Mouse (Mus musculus) forebrain, embryonic 16.5 days (tissue): ENCODE data around the gene Cdhr3. TPM values are rescaled to one million over a fixed set of nuclear protein-coding genes. Genes with fewer than 3 reads are reported as not detected.

ENCODE experiments used
- ATAC-seq: fragments of 200-750 bp; cut with Nextera tagmentation; 2 replicates; pipeline ENCODE4 v1.8.0; 2017; ENCODE audit warnings: mild to moderate bottlenecking, moderate library complexity
- H3K27ac ChIP-seq: fragments of 300-500 bp; sonication (generic); 2 replicates; pipeline ENCODE4 v1.5.1; 2014; ENCODE audit warnings: low read length, control low read depth
- H3K27me3 ChIP-seq: fragments of 300-500 bp; sonication (generic); replicated peaks from 2 replicates; pipeline ENCODE4 v1.6.1; 2014; ENCODE audit warnings: low read length; ENCODE audit not compliant: control insufficient read depth, insufficient read depth
- H3K36me3 ChIP-seq: fragments of 300-500 bp; sonication (generic); 2 replicates; pipeline ENCODE4 v1.6.1; 2014; ENCODE audit not compliant: control insufficient read depth, insufficient read depth
- H3K4me1 ChIP-seq: fragments of 300-500 bp; sonication (generic); replicated peaks from 2 replicates; pipeline ENCODE4 v1.6.1; 2014; ENCODE audit warnings: low read length; ENCODE audit not compliant: control insufficient read depth, insufficient read depth
- H3K4me2 ChIP-seq: fragments of 300-500 bp; sonication (generic); 2 replicates; pipeline ENCODE4 v1.6.1; 2014; ENCODE audit warnings: mild to moderate bottlenecking, low read length, control low read depth
- H3K4me3 ChIP-seq: fragments of 300-500 bp; sonication (generic); replicated peaks from 2 replicates; pipeline ENCODE4 v1.5.1; 2014; ENCODE audit warnings: mild to moderate bottlenecking, low read length, control low read depth
- H3K9ac ChIP-seq: fragments of 300-500 bp; sonication (generic); replicated peaks from 2 replicates; pipeline ENCODE4 v1.6.1; 2014; ENCODE audit warnings: low read depth, low read length, control low read depth
- H3K9me3 ChIP-seq: fragments of 300-500 bp; sonication (generic); 2 replicates; pipeline ENCODE4 v1.6.1; 2016; ENCODE audit warnings: low read length; ENCODE audit not compliant: control insufficient read depth
- WGBS: fragments of 180-500 bp; shearing (Covaris S2); extraction: QIAGEN DNeasy Blood & Tissue Kit; methylation state at CpG from one replicate; pipeline ENCODE4 v1.1.7; 2014; 5-methylcytosine and 5-hydroxymethylcytosine counted together
- polyA plus RNA-seq: library from polyadenylated mRNA; unstranded; fragments of >200 nt; fragmentation: Nextera tagmentation; extraction: Ambion mirVana; gene quantifications from 2 replicates; pipeline ENCODE4 v1.2.1, GENCODE M21; 2015

Cdhr3 gene
- polyA plus RNA-seq, 1 experiment from 2014 or later: 0.48 TPM

GRCm38 (mm10) chr12:33086151-33086550 lies 6.5 kb downstream of the Cdhr3 start:
- H3K4me3 ChIP-seq: no peak overlapping the region
- H3K9me3 ChIP-seq: no peaks in the 10 kb centered on the region
- peak; percentile 71 for ATAC-seq
- H3K27ac ChIP-seq: no peak overlapping the region
- no peaks in the 10 kb centered on the region for H3K27me3 ChIP-seq
- H3K4me2 ChIP-seq: no peak overlapping the region
- H3K9ac ChIP-seq: no peak overlapping the region
- peaks cover 4% of the 10 kb centered on the region; the same call in 1 of the 2 replicates for H3K4me1 ChIP-seq
- 7% methylated on average over 5 of the region's 5 CpGs for WGBS
- no peaks in the 10 kb centered on the region for H3K36me3 ChIP-seq

GRCm38 (mm10) chr12:33084683-33085082 lies 8.0 kb downstream of the Cdhr3 start:
- 61% methylated on average over 2 of the region's 2 CpGs for whole genome bisulfite sequencing
- Histone ChIP-seq H3K4me1 (peaks cover 4% of the 10 kb centered on the region; the same call in 1 of the 2 replicates), H3K4me3 (no peak overlapping the region), H3K9ac (no peak overlapping the region), H3K27ac (no peak overlapping the region), H3K27me3 (no peaks in the 10 kb centered on the region), H3K9me3 (no peaks in the 10 kb centered on the region), H3K4me2 (no peak overlapping the region), H3K36me3 (no peaks in the 10 kb centered on the region)
- ATAC-seq: no peak

DNA sequence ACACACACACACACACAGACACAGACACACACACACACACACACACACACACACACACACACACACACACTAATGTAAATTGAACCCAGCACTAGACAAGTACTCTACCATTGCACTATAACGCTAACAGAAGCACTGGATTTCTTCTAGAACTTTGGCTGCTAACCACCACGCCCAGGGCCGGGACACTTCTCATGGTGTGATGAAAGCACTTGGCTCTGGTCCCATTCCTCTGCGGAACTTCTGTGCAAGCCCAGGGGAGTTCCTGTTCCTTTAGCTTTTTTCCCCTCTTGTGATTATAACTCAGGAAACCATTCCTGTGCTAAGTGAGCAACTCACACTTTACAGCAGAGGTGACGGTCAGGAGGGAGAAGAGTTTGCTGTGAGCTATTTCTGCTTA lies 9.3 kb downstream of the Cdhr3 start:
- Histone ChIP-seq H3K9me3 (no peaks in the 10 kb centered on the region), H3K9ac (no peak overlapping the region), H3K4me1 (peaks cover 4% of the 10 kb centered on the region; the same call in 1 of the 2 replicates), H3K4me3 (no peak overlapping the region), H3K4me2 (no peak overlapping the region), H3K36me3 (no peaks in the 10 kb centered on the region), H3K27ac (no peak overlapping the region), H3K27me3 (no peaks in the 10 kb centered on the region)
- WGBS: 38% methylated on average over 5 of the region's 5 CpGs
- ATAC-seq: no peak; the same call in 1 of the 2 replicates

DNA sequence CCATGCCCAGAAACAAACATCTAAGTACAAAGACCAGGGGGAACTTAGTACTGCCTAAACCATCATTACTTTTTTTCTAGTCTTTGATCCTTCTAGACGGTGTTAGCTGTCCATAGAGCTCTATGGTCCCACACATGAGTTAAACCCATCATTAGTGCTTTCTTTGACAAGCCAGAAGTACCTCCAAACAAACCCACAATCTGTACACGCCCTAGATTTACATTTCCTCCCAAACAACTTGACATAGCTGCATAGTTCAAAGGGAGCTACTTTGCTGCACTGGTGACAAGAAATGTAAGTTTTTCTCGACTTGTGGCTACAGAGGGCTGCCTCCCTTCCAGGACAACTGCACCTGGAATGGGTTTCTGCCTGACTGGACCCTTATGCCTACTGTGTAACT lies 16.4 kb downstream of the Cdhr3 start:
- 61% methylated on average over 3 of the region's 3 CpGs for WGBS
- no peaks in the 10 kb centered on the region for H3K36me3 ChIP-seq
- ATAC-seq: no peak
- H3K27ac ChIP-seq: no peak overlapping the region
- no peaks in the 10 kb centered on the region for H3K27me3 ChIP-seq
- H3K9me3 ChIP-seq: peaks cover 5% of the 10 kb centered on the region; the same call in 1 of the 2 replicates
- no peak overlapping the region for H3K4me2 ChIP-seq
- no peak overlapping the region for H3K9ac ChIP-seq
- H3K4me3 ChIP-seq: no peak overlapping the region
- H3K4me1 ChIP-seq: peaks cover 15% of the 10 kb centered on the region

DNA sequence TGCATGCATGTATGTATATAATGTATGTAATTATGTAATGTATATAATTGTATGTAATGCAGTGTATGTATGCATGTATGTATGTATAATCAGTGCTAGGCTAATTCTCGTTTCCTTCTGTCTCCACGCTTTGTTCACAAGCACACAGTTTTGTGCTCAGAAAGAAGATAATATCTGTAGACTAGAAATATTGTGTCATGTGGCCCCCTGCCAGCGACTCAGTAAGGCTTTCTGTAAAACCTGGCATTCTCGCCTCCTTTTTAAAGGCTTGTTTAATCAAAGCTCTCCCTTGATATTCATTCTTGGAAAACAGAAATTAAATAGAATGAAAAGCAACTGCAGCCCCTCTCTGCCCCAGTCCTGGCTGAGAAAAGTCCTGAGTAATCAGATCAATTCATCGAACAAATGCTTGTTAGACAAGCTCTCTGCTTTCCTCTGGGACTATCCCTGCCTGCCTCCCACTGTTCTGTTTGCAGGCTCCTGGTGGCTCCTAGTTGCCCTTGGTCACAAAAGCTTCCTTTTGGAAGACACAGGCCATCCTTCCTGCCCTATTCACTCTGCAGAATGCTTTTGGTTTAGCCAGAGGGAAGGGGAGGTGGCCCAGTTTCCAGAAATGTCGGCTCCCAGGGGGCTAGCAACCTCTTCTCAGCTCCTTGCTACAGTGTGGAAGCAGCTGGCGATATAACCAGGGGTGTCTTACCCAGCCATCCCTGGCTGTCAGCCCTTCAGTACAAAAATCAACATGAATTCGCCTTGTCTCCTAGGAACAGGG lies 20.6 kb downstream of the Cdhr3 start:
- Histone ChIP-seq H3K36me3 (no peaks in the 10 kb centered on the region), H3K9me3 (peaks cover 2% of the 10 kb centered on the region; the same call in 1 of the 2 replicates), H3K27ac (peak overlapping the region; percentile 41), H3K4me2 (no peak overlapping the region), H3K4me1 (peaks cover 16% of the 10 kb centered on the region), H3K9ac (peak overlapping the region; percentile 1; the same call in 1 of the 2 replicates), H3K4me3 (no peak overlapping the region), H3K27me3 (no peaks in the 10 kb centered on the region)
- 9% methylated on average over 8 of the region's 8 CpGs for WGBS
- ATAC-seq: peak; percentile 80

DNA sequence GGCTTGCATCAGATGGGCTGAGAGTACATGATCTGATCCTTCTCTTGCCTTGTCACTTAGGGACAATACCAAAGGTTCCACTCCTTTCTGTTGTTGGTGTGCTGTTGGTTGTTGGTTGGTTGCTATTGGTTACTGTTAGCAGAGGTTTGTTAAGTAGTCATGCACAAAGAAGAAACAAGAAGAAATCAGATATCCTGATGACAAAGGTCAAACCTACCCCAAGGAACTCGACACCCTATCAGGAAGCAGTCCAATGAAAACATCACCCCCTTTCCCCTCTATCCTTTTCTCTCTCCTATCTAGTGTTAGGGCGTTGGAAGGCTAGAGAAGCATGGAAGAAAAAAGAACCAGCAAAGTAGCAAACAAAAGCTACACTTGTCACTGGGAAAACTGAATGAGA lies 23.7 kb downstream of the Cdhr3 start:
- WGBS: 81% methylated on average over 2 of the region's 2 CpGs
- no peaks in the 10 kb centered on the region for H3K36me3 ChIP-seq
- H3K9ac ChIP-seq: no peak overlapping the region
- H3K9me3 ChIP-seq: no peaks in the 10 kb centered on the region
- no peak for ATAC-seq
- peaks cover 18% of the 10 kb centered on the region for H3K4me1 ChIP-seq
- H3K4me3 ChIP-seq: no peak overlapping the region
- no peak overlapping the region for H3K4me2 ChIP-seq
- no peaks in the 10 kb centered on the region for H3K27me3 ChIP-seq
- H3K27ac ChIP-seq: no peak overlapping the region

GRCm38 (mm10) chr12:33066355-33066754 lies 26.3 kb downstream of the Cdhr3 start:
- no peak for ATAC-seq
- Histone ChIP-seq H3K36me3 (no peaks in the 10 kb centered on the region), H3K27me3 (no peaks in the 10 kb centered on the region), H3K4me3 (no peak overlapping the region), H3K27ac (no peak overlapping the region), H3K9ac (no peak overlapping the region), H3K9me3 (no peaks in the 10 kb centered on the region), H3K4me2 (no peak overlapping the region), H3K4me1 (peaks cover 15% of the 10 kb centered on the region)
- 56% methylated on average over 4 of the region's 4 CpGs for WGBS

- 68% methylated on average over 3 of the region's 3 CpGs for WGBS
- no peaks in the 10 kb centered on the region for H3K36me3 ChIP-seq
- H3K27me3 ChIP-seq: no peaks in the 10 kb centered on the region
- H3K4me3 ChIP-seq: no peak overlapping the region
- H3K27ac ChIP-seq: no peak overlapping the region
- no peaks in the 10 kb centered on the region for H3K9me3 ChIP-seq
- no peak for ATAC-seq
- H3K9ac ChIP-seq: no peak overlapping the region
- peaks cover 21% of the 10 kb centered on the region for H3K4me1 ChIP-seq
- no peak overlapping the region for H3K4me2 ChIP-seq
Observed at GRCm38 (mm10) chr12:33065162-33065561, 27.5 kb downstream of the Cdhr3 start.

DNA sequence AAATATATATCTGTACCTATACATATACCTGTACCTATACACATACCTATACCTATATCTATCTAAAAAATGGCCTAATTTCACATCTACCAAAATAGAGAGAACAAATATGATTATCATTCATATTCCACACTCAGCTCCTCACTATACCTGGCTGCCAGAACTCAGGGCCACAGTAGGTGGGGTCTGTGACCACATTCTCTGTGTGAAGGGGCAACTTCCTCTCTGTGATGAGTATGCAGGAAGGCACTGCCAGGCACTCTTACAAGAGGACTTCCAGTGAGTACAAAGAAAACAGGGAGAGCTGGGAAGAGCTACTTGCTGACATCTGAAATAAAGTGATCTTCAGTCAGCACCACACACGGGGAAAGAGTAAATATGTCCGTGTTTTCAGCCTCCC lies 28.4 kb downstream of the Cdhr3 start:
- Histone ChIP-seq H3K36me3 (no peaks in the 10 kb centered on the region), H3K27ac (no peak overlapping the region)

More for the DNA sequence above, 28.4 kb downstream of the Cdhr3 start:
- 68% methylated on average over 2 of the region's 2 CpGs for WGBS
- no peak overlapping the region for H3K9ac ChIP-seq
- H3K4me2 ChIP-seq: no peak overlapping the region
- H3K9me3 ChIP-seq: no peaks in the 10 kb centered on the region
- H3K4me1 ChIP-seq: peaks cover 21% of the 10 kb centered on the region
- no peaks in the 10 kb centered on the region for H3K27me3 ChIP-seq
- ATAC-seq: no peak
- no peak overlapping the region for H3K4me3 ChIP-seq
